Mouse (Mus musculus) right cerebral cortex, postnatal 14 days (tissue): Measurements from ENCODE around the gene Il31.

Experiments
- DNase-seq: peaks from one replicate; pipeline ENCODE4 v3.0.0; 2022

Il31 gene

DNA sequence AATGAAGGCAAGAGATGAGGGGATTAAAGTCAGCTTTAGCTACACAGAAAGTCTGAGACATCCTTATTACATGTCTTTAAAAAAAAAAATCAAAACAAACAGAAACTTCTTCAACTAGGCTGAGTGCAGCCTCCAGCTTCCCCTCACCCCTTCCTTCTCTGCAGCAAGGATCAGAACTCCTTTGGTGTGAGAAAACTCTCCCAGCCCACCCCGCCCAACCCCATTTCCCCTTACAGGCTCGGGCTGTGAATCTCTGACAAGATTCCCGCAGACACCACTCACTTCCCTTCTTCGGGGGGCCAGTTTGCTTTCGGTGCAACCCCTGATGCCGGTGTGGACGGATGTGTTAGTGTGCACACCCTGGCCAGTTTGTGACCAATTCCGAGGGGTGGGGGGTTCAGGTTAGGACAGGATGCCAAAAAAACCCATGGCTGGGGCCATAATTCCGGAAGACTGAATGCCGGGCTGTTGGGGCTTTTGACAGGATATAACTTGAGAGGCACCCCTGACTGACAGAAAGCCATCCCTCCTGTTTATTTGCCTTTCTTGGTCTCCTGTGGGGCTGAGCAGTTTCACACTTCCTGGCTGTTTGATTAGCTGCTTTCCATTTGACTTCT, 18.4 kb downstream of the Il31 start:
- DNase-seq = no peak

- no peak for DNase-seq
Measured at GRCm38 (mm10) chr5:123464638-123465037, 24.7 kb downstream of the Il31 start.

DNA sequence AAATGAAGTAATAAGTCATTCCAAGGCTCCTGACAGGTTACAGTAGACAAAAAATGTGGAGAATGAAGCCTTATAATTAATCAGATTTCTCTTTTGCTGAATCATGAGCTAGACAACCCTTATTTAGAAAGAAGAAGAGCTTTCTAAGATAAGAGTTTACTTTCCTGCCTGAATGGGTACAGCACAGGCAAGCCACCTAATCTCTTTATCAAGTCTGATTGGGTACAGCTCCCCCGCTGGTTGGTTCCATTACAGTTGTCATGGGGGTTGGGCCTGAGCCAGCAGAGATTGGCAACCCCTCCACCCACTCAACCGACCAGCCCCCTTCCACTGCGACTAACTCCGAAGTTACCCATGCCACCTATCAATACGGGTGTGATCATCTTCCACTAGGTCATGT, 27.9 kb downstream of the Il31 start:
- DNase-seq = no peak

DNA sequence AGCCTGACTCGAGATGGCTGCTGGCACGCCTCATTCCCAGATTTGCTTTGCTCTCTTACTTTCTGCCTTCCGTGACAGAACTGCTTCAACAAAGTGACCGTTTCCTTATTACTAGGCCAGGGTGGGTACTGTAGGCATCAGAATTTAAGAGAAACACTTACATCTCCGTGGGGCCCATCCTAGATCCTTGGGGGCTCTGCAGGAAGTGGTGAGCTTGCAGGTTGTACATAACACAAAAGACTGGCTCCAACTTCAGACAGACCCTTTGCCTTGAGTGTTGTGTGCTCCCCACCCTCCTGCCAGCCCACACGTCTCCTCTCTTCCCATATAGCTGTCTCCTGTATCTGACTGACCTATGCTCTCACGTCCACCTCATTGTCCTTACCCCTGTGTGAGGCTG, 37.4 kb downstream of the Il31 start:
- DNase-seq = no peak

- DNase-seq = no peak
Measured at GRCm38 (mm10) chr5:123444849-123445334, 44.4 kb downstream of the Il31 start.

GRCm38 (mm10) chr5:123444069-123444468, 45.2 kb downstream of the Il31 start:
- DNase-seq = peak; percentile 68

DNA sequence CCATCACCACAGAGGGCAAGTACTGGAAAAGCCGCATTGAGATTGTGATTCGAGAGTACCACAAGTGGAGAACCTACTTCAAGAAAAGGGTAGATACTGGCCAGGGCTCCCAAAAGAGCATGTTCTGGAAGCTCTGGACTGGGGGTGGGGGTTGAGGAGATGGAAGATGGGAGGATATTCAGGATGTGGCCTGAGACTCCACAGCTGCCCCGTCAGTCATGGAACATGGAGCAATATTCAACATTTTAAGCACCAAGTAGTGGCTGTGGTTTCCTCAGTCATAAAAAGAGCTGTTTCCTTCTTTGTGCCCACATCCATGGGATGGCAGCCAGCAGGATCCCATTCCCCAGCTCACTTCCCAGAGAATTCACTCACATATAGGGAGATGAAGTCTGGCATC, 47.0 kb downstream of the Il31 start:
- no peak for DNase-seq

DNA sequence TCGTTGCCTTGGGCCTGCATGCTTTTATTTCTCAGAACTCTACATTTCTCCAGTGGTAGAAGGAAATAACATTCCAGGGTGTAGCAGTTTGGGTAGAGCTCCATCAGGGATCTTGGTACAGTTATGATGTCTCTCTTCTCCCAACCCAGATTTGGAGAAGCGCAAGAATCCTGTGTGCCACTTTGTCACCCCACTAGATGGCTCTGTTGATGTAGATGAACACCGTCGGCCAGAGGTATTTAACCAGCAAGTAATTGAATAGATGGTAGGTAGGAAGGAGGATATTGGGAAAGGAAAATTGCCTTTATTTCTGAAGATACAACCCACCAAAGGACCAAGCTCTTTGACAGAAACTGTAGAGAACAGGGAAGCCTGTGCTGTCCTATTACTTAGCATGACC, 48.6 kb downstream of the Il31 start:
- DNase-seq = no peak

DNA sequence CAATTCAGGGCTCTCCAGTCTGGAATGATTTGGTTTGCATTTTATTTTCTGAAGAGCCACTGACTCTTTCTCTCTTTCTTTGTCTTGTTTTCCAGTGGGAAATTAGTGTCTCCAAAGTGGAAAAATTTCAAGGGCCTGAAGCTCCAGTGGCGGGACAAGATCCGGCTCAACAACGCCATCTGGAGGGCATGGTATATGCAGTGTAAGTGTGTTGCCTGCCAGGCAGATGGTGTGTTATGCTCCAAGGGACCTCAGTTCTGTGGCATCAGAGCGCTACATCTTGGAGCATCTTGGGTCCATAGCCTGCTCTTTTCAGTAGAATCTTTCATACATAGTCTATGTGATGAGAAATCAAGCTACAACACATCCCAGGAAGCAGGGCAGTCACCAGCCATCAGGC, 49.3 kb downstream of the Il31 start:
- DNase-seq = peak; percentile 54

- no peak for DNase-seq
Measured at GRCm38 (mm10) chr5:123439312-123439711, 50.0 kb downstream of the Il31 start.

GRCm38 (mm10) chr5:123438381-123438780, 50.9 kb downstream of the Il31 start:
- DNase-seq = no peak

DNA sequence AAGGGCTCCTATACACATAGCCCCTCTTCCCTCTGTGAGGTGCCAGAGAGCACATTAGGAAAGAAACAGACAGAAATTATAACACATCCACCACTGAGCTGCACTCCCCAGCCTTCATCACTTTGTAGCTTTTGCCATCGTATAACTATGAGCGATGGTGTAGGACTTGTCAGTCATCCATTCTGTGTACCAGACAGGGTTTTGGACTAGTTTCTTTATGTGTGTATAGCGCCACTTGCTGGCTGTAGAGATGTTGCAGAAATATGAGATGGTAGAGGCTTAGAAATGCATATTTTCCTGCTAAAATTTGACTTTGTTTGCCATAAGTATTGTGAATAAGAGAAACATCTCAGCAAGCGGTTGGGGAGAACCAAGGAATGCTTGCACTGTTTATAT, 52.5 kb downstream of the Il31 start:
- DNase-seq = no peak

DNA sequence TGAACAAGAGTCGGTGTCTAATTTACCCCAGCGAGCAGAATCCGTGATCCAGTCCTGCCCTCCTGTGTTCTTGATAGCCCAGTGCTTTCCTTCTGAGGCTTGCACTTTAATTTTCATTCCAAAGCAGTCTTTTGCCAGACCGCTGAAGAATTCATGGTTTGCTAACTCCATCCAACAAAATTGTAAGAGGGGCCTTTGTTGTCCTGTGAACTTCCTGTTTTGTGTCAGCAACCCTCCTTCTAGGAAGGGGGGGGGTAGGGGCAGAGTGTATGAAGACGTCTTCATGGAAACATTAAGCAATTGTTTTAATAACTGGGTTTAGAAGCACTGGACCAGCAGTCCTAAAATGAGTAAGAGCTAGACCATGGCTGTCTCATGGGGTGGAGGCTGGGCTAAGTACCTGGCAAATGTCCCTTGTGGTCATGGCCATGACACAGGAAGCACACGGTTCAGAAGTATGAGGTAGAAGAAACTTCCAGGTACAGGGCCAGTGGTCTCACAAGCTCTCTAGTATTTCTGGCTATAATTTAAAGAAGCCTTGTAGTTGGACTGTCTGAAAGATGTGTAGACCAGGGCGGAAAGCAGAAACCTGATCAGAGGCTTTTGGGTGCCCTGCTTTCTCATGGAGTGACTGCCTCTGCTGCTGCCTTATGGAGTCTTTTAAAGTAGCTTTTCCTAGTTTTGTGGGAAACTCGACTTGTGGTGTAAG, 53.1 kb downstream of the Il31 start:
- no peak for DNase-seq

GRCm38 (mm10) chr5:123432305-123432874, 56.9 kb downstream of the Il31 start:
- DNase-seq = no peak

GRCm38 (mm10) chr5:123431524-123432304, 57.6 kb downstream of the Il31 start:
- peak; percentile 37 for DNase-seq
